Mouse (Mus musculus) forebrain, postnatal 0 days (tissue): Measurements from ENCODE around the gene Cnfn. TPM values are rescaled to one million over a fixed set of nuclear protein-coding genes. Genes with fewer than 3 reads are reported as not detected.

Experiments used
- ATAC-seq: fragments of 200-750 bp; cut with Nextera tagmentation; 2 replicates; pipeline ENCODE4 v1.8.0; 2017; ENCODE audit warnings: mild to moderate bottlenecking, moderate library complexity
- DNase-seq: peaks from one replicate; pipeline ENCODE4 v3.0.0-alpha.2; 2015
- H3K27ac ChIP-seq: fragments of 300-500 bp; sonication (generic); 2 replicates; pipeline ENCODE4 v1.5.1; 2014; ENCODE audit warnings: low read depth, mild to moderate bottlenecking, antibody characterized with exemption, low read length, moderate library complexity, mixed read lengths
- H3K27me3 ChIP-seq: fragments of 300-500 bp; sonication (generic); 2 replicates; pipeline ENCODE4 v1.6.1; 2014; ENCODE audit warnings: mild to moderate bottlenecking, low read length, mixed read lengths; ENCODE audit not compliant: insufficient read depth
- H3K36me3 ChIP-seq: fragments of 300-500 bp; sonication (generic); 2 replicates; pipeline ENCODE4 v1.6.1; 2014; ENCODE audit warnings: mild to moderate bottlenecking, moderate library complexity; ENCODE audit not compliant: insufficient read depth
- H3K4me1 ChIP-seq: fragments of 300-500 bp; sonication (generic); 2 replicates; pipeline ENCODE4 v1.6.1; 2014; ENCODE audit warnings: antibody characterized with exemption; ENCODE audit not compliant: insufficient read depth
- H3K4me2 ChIP-seq: fragments of 300-500 bp; sonication (generic); 2 replicates; pipeline ENCODE4 v1.6.1; 2014; ENCODE audit warnings: low read depth, mild to moderate bottlenecking, moderate library complexity
- H3K4me3 ChIP-seq: fragments of 300-500 bp; sonication (generic); 2 replicates; pipeline ENCODE4 v1.5.1; 2014; ENCODE audit warnings: low read depth, low read length, mixed read lengths
- H3K9ac ChIP-seq: fragments of 300-500 bp; sonication (generic); 2 replicates; pipeline ENCODE4 v1.6.1; 2014; ENCODE audit warnings: mild to moderate bottlenecking
- H3K9me3 ChIP-seq: fragments of 300-500 bp; sonication (generic); 2 replicates; pipeline ENCODE4 v1.6.1; 2016; ENCODE audit warnings: low read length
- CTCF ChIP-seq: sonication (generic); IDR thresholded peaks from 2 replicates; pipeline ENCODE4 v1.5.1; 2016; ENCODE audit warnings: antibody characterized with exemption, control low read depth, low read depth
- WGBS: fragments of 180-500 bp; shearing (Covaris S2); extraction: QIAGEN DNeasy Blood & Tissue Kit; methylation state at CpG from one replicate; pipeline ENCODE4 v1.1.7; 2014; 5-methylcytosine and 5-hydroxymethylcytosine counted together
- polyA plus RNA-seq: library from polyadenylated mRNA; unstranded; fragments of >200 nt; fragmentation: Nextera tagmentation; extraction: Ambion mirVana; gene quantifications from 2 replicates; pipeline ENCODE4 v1.2.1, GENCODE M21; 2015
- total RNA-seq: library from RNA; depleted of rRNA; stranded (reverse); fragments of >200 nt; gene quantifications from 2 replicates; pipeline ENCODE4 v1.2.3, GENCODE M21; 2014; rRNA removed

Gene Cnfn
- total RNA-seq (not detected in 2 replicates), polyA plus RNA-seq (not detected in 2 replicates)

- ATAC-seq = no peak
- TF ChIP-seq CTCF = no peak
- H3K4me3 ChIP-seq = no peak within 1 kb of the TSS
Measured at GRCm38 (mm10) chr7:25369058-25369749, at the start of gene Cnfn. TSS of gene Cnfn (minus strand) at chr7:25369724.

DNA sequence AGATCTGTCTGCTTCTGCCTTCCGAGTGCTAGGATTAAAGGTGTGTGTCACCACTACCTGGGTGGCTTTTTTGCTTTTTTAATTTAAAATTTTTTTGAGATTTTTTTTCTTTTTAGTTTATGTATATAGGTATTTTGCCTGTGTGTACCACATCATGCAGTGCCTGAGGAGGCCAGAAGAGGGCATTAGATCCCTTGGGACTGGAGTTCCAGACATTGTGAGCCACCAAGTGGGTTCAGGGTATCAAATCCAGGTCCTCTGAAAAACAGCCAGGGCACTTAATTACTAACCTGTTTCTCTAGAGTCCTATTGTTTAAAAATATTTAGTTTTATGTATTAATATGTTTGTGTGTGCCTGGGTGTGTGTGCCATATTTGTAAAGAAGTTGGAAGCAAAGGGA, 48.1 kb upstream of the Cnfn start:
- H3K4me1 ChIP-seq = no peaks in the 10 kb centered on the region
- no peak overlapping the region for H3K27ac ChIP-seq
- no peak for DNase-seq
- no peaks in the 10 kb centered on the region for H3K9me3 ChIP-seq
- no peak overlapping the region for H3K4me2 ChIP-seq
- H3K4me3 ChIP-seq = no peak overlapping the region
- TF ChIP-seq CTCF = peak; percentile 55
- ATAC-seq = no peak
- no peaks in the 10 kb centered on the region; the same call in 1 of the 2 replicates for H3K36me3 ChIP-seq
- 79% methylated on average over 1 of the region's 1 CpGs for WGBS
- H3K27me3 ChIP-seq = no peaks in the 10 kb centered on the region
- H3K9ac ChIP-seq = no peak overlapping the region

More at GRCm38 (mm10) chr7:25369058-25369749, at the start of gene Cnfn:
- H3K4me2 ChIP-seq = no peak within 1 kb of the TSS
- no peak within 1 kb of the TSS for H3K27ac ChIP-seq
- no peaks in the 10 kb centered on the region for H3K9me3 ChIP-seq
- peaks cover 6% of the 10 kb centered on the region for H3K27me3 ChIP-seq
- DNase-seq = no peak
- H3K9ac ChIP-seq = no peak within 1 kb of the TSS
- 45% methylated on average over 12 of the region's 12 CpGs for WGBS
- H3K36me3 ChIP-seq = peaks cover 5% of the 10 kb centered on the region
- H3K4me1 ChIP-seq = no peaks in the 10 kb centered on the region

DNA sequence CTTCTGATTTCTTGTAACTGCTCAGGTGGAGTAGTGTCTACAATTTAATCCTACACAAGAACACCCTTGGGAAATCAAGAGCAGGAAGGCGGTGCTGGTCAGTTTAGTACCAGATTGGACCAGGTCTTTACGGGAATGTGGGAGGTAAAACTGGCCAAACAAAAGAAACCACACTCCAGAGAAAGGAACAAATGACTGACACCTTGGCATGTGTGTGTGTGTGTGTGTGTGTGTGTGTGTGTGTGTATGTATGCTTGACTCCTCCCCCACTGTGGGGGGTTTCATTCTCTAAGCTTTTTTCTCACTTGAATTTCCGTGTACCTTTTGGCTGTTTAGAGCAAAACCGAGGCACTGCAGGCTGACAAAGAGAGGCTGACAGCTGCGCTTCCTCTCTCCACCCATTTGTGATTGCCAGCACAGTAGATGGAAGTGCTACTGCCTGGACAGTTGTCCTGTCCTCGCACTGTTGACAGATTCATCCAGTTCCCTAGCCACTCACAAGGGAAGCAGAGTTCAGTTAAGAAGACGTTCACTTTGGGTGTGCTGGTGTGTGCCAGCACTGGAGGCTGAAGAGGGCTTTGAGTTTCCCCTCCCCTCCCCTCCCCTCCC, 43.4 kb upstream of the Cnfn start, which contains the start of gene Cxcl17:
TSS of gene Cxcl17 (minus strand) at position 54 of the 609 bp plus-strand sequence.
- Histone ChIP-seq H3K9ac (no peak within 1 kb of the TSS), H3K27me3 (no peaks in the 10 kb centered on the region), H3K4me1 (no peaks in the 10 kb centered on the region), H3K4me3 (no peak within 1 kb of the TSS), H3K9me3 (no peaks in the 10 kb centered on the region), H3K27ac (no peak within 1 kb of the TSS), H3K36me3 (no peaks in the 10 kb centered on the region; the same call in 1 of the 2 replicates), H3K4me2 (no peak within 1 kb of the TSS)
- DNase-seq (no peak), ATAC-seq (no peak)
- no peak for TF ChIP-seq CTCF
- WGBS = 44% methylated on average over 7 of the region's 7 CpGs

DNA sequence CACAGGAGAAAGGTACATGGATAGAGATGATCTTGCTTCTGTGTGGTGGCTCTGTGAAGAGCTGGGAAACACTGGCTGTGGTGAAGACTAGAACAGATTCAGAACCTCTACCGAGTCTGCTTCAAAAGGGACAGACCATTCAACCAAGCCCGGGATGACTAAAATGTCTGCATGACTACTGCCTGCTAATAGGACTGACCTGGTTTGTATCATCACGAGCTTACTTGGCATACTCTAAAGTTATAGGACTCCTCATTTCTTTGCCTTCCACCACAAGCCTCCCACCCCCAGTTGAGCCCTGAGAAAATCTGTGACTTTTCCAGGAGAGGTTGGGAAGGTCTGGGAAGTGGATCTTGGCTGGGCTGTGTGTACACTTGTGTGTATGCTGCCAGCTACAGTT, 42.3 kb upstream of the Cnfn start:
- WGBS = 84% methylated on average over 3 of the region's 3 CpGs
- no peak for ATAC-seq

GRCm38 (mm10) chr7:25410969-25411615, 41.6 kb upstream of the Cnfn start:
- no peak overlapping the region for H3K9ac ChIP-seq
- no peaks in the 10 kb centered on the region for H3K9me3 ChIP-seq
- no peak for DNase-seq
- H3K4me2 ChIP-seq = no peak overlapping the region
- no peak for TF ChIP-seq CTCF
- 82% methylated on average over 1 of the region's 1 CpGs for WGBS
- H3K27me3 ChIP-seq = no peaks in the 10 kb centered on the region
- H3K4me1 ChIP-seq = no peaks in the 10 kb centered on the region
- H3K4me3 ChIP-seq = no peak overlapping the region
- H3K27ac ChIP-seq = no peak overlapping the region
- no peaks in the 10 kb centered on the region; the same call in 1 of the 2 replicates for H3K36me3 ChIP-seq
- no peak for ATAC-seq

More for the DNA sequence above, 42.3 kb upstream of the Cnfn start:
- Histone ChIP-seq H3K9ac (no peak overlapping the region), H3K36me3 (no peaks in the 10 kb centered on the region; the same call in 1 of the 2 replicates), H3K4me1 (no peaks in the 10 kb centered on the region), H3K27ac (no peak overlapping the region), H3K9me3 (no peaks in the 10 kb centered on the region), H3K4me2 (no peak overlapping the region), H3K4me3 (no peak overlapping the region), H3K27me3 (no peaks in the 10 kb centered on the region)
- no peak for DNase-seq
- TF ChIP-seq CTCF = no peak

DNA sequence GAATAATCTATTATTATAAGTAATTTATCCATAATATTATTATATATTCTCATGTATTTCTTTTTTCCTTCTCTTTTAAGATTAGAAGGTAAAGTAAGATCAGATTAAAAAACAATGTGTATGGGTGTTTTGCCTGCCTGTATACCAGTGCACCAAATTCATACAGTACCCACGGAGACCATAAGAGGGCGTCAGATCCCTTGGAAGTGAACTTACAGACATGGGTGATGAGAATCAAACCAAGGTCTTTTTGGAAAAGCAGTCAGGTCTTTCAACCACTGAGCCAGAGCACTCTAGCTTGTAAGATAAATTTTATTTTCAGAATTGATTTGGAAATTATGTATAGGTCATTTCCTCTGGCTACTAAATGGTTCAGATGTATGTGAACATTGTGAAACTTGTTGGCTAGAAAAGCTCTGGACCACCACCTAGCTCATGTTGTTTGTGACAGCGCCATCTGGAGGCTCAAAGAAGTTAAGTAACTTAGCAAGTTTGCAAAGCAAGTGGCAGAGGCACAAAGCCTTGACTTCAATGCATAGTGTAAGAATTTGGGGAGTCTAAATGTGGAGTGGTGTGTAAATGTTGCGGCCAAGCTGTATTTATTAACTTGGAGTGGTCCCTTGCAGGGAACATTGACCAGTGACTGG, 39.7 kb upstream of the Cnfn start:
- Histone ChIP-seq H3K4me3 (no peak overlapping the region), H3K9ac (no peak overlapping the region), H3K4me2 (no peak overlapping the region), H3K4me1 (no peaks in the 10 kb centered on the region), H3K9me3 (no peaks in the 10 kb centered on the region), H3K36me3 (no peaks in the 10 kb centered on the region), H3K27ac (no peak overlapping the region), H3K27me3 (no peaks in the 10 kb centered on the region)
- DNase-seq = peak; percentile 31
- TF ChIP-seq CTCF = peak; percentile 50
- no peak for ATAC-seq
- 44% methylated on average over 4 of the region's 4 CpGs for WGBS
